Mouse (Mus musculus): ENCODE measurements around the gene Gar1.

Gene Gar1

GRCm38 (mm10) chr3:129799011-129799410 lies 32.2 kb downstream of the Gar1 start:
- DNase-seq (ENCODE audit: low spot score), result no peak

- no peak for DNase-seq (ENCODE audit: low spot score)
Measured at GRCm38 (mm10) chr3:129798551-129798950, 32.6 kb downstream of the Gar1 start.

- DNase-seq (ENCODE audit: low spot score), result no peak
Measured at GRCm38 (mm10) chr3:129797341-129797740, 33.9 kb downstream of the Gar1 start.

- DNase-seq (ENCODE audit: low spot score), result no peak
Measured at GRCm38 (mm10) chr3:129793801-129794200, 37.4 kb downstream of the Gar1 start.

GRCm38 (mm10) chr3:129782746-129783145 lies 48.5 kb downstream of the Gar1 start:
- no peak for DNase-seq (ENCODE audit: low spot score)

GRCm38 (mm10) chr3:129781435-129781834 lies 49.8 kb downstream of the Gar1 start:
- no peak for DNase-seq (ENCODE audit: low spot score)
